Mouse (Mus musculus) hindbrain, embryonic 15.5 days (tissue): ENCODE results near the gene Helb. TPM values are rescaled to one million over a fixed set of nuclear protein-coding genes. Genes with fewer than 3 reads are reported as not detected.

Source experiments
- ATAC-seq: fragments of 200-750 bp; cut with Nextera tagmentation; 2 replicates; pipeline ENCODE4 v1.8.0; 2017; ENCODE audit warnings: low read depth, moderate number of reproducible peaks, moderate TSS enrichment; ENCODE audit not compliant: low FRiP score
- H3K27ac ChIP-seq: fragments of 300-500 bp; sonication (generic); replicated peaks from 2 replicates; pipeline ENCODE4 v1.5.1; 2015; ENCODE audit warnings: mild to moderate bottlenecking, inconsistent platforms
- H3K27me3 ChIP-seq: fragments of 300-500 bp; sonication (generic); 2 replicates; pipeline ENCODE4 v1.6.1; 2015; ENCODE audit warnings: control low read depth, inconsistent platforms
- H3K36me3 ChIP-seq: fragments of 300-500 bp; sonication (generic); 2 replicates; pipeline ENCODE4 v1.6.1; 2015; ENCODE audit warnings: control low read depth, inconsistent platforms
- H3K4me1 ChIP-seq: fragments of 300-500 bp; sonication (generic); replicated peaks from 2 replicates; pipeline ENCODE4 v1.6.1; 2015; ENCODE audit warnings: control low read depth, inconsistent platforms
- H3K4me2 ChIP-seq: fragments of 300-500 bp; sonication (generic); 2 replicates; pipeline ENCODE4 v1.6.1; 2015; ENCODE audit warnings: moderate library complexity, mild to moderate bottlenecking, inconsistent platforms
- H3K4me3 ChIP-seq: fragments of 300-500 bp; sonication (generic); 2 replicates; pipeline ENCODE4 v1.5.1; 2015; ENCODE audit warnings: mild to moderate bottlenecking, inconsistent platforms
- H3K9ac ChIP-seq: fragments of 300-500 bp; sonication (generic); 2 replicates; pipeline ENCODE4 v1.6.1; 2015; ENCODE audit warnings: inconsistent platforms
- H3K9me3 ChIP-seq: fragments of 300-500 bp; sonication (generic); 2 replicates; pipeline ENCODE4 v1.6.1; 2016; ENCODE audit warnings: control low read depth, inconsistent platforms
- WGBS: fragments of 180-500 bp; shearing (Covaris S2); methylation state at CpG from one replicate; pipeline ENCODE4 v1.1.7; 2015; 5-methylcytosine and 5-hydroxymethylcytosine counted together
- polyA plus RNA-seq: library from polyadenylated mRNA; unstranded; fragments of >200 nt; fragmentation: Nextera tagmentation; extraction: Ambion mirVana; gene quantifications from 2 replicates; pipeline ENCODE4 v1.2.1, GENCODE M21; 2015

Helb gene
- polyA plus RNA-seq, 1 experiment from 2014 or later: 2.6 TPM

- Histone ChIP-seq H3K36me3 (no peaks in the 10 kb centered on the region), H3K4me2 (no peak overlapping the region), H3K4me3 (no peak overlapping the region), H3K27me3 (no peaks in the 10 kb centered on the region), H3K9me3 (no peaks in the 10 kb centered on the region), H3K9ac (no peak overlapping the region), H3K4me1 (no peaks in the 10 kb centered on the region; the same call in 1 of the 2 replicates), H3K27ac (no peak overlapping the region)
- ATAC-seq: no peak
- WGBS: 81% methylated on average over 10 of the region's 10 CpGs
Measured at GRCm38 (mm10) chr10:120066319-120066718, 46.5 kb downstream of the Helb start.

- no peak for ATAC-seq
- no peaks in the 10 kb centered on the region for H3K36me3 ChIP-seq
- no peaks in the 10 kb centered on the region for H3K9me3 ChIP-seq
- no peaks in the 10 kb centered on the region for H3K27me3 ChIP-seq
- H3K27ac ChIP-seq: no peak overlapping the region
- no peaks in the 10 kb centered on the region; the same call in 1 of the 2 replicates for H3K4me1 ChIP-seq
- 31% methylated on average over 5 of the region's 5 CpGs for WGBS
- H3K9ac ChIP-seq: no peak overlapping the region
- H3K4me3 ChIP-seq: no peak overlapping the region
- no peak overlapping the region for H3K4me2 ChIP-seq
Measured at GRCm38 (mm10) chr10:120064424-120064823, 48.4 kb downstream of the Helb start.

GRCm38 (mm10) chr10:120061238-120062130 is 51.3 kb downstream of the Helb start:
- Histone ChIP-seq H3K27me3 (no peaks in the 10 kb centered on the region), H3K4me3 (no peak overlapping the region), H3K4me1 (no peaks in the 10 kb centered on the region; the same call in 1 of the 2 replicates), H3K4me2 (no peak overlapping the region), H3K36me3 (no peaks in the 10 kb centered on the region), H3K27ac (no peak overlapping the region), H3K9ac (no peak overlapping the region), H3K9me3 (no peaks in the 10 kb centered on the region)
- 80% methylated on average over 24 of the region's 24 CpGs for WGBS
- ATAC-seq: no peak

GRCm38 (mm10) chr10:120060579-120061237 is 52.1 kb downstream of the Helb start:
- ATAC-seq: no peak
- 73% methylated on average over 10 of the region's 10 CpGs for WGBS
- no peak overlapping the region for H3K9ac ChIP-seq
- no peak overlapping the region for H3K27ac ChIP-seq
- no peak overlapping the region for H3K4me2 ChIP-seq
- peaks cover 3% of the 10 kb centered on the region; the same call in 1 of the 2 replicates for H3K36me3 ChIP-seq
- no peaks in the 10 kb centered on the region; the same call in 1 of the 2 replicates for H3K4me1 ChIP-seq
- no peaks in the 10 kb centered on the region for H3K27me3 ChIP-seq
- H3K9me3 ChIP-seq: no peaks in the 10 kb centered on the region
- H3K4me3 ChIP-seq: no peak overlapping the region

- Histone ChIP-seq H3K9ac (no peak overlapping the region), H3K36me3 (peaks cover 8% of the 10 kb centered on the region; the same call in 1 of the 2 replicates), H3K4me1 (no peaks in the 10 kb centered on the region), H3K4me2 (no peak overlapping the region), H3K27me3 (no peaks in the 10 kb centered on the region), H3K4me3 (no peak overlapping the region), H3K9me3 (no peaks in the 10 kb centered on the region), H3K27ac (no peak overlapping the region)
- 38% methylated on average over 2 of the region's 2 CpGs for WGBS
- no peak for ATAC-seq
Measured at GRCm38 (mm10) chr10:120044714-120045234, 68.0 kb downstream of the Helb start.

- no peak overlapping the region for H3K9ac ChIP-seq
- 56% methylated on average over 6 of the region's 6 CpGs for WGBS
- H3K9me3 ChIP-seq: no peaks in the 10 kb centered on the region
- no peak overlapping the region for H3K27ac ChIP-seq
- peaks cover 3% of the 10 kb centered on the region; the same call in 1 of the 2 replicates for H3K36me3 ChIP-seq
- no peak overlapping the region for H3K4me2 ChIP-seq
- H3K4me3 ChIP-seq: no peak overlapping the region
- no peak for ATAC-seq
- H3K27me3 ChIP-seq: no peaks in the 10 kb centered on the region
- H3K4me1 ChIP-seq: no peaks in the 10 kb centered on the region
Measured at GRCm38 (mm10) chr10:120044237-120044636, 68.5 kb downstream of the Helb start.

- Histone ChIP-seq H3K4me3 (no peak overlapping the region), H3K4me1 (peaks cover 26% of the 10 kb centered on the region), H3K9me3 (no peaks in the 10 kb centered on the region), H3K27ac (no peak overlapping the region), H3K4me2 (no peak overlapping the region), H3K9ac (no peak overlapping the region), H3K36me3 (peaks cover 3% of the 10 kb centered on the region; the same call in 1 of the 2 replicates), H3K27me3 (no peaks in the 10 kb centered on the region)
- 84% methylated on average over 5 of the region's 5 CpGs for WGBS
- ATAC-seq: no peak
Measured at GRCm38 (mm10) chr10:120038194-120038593, 74.6 kb downstream of the Helb start.

- ATAC-seq: peak; percentile 54; the same call in 1 of the 2 replicates
- H3K9ac ChIP-seq: no peak overlapping the region
- H3K27ac ChIP-seq: no peak overlapping the region; the same call in 1 of the 2 replicates
- no peak overlapping the region for H3K4me3 ChIP-seq
- peak overlapping the region; percentile 29 for H3K4me2 ChIP-seq
- no peaks in the 10 kb centered on the region for H3K27me3 ChIP-seq
- H3K4me1 ChIP-seq: peaks cover 26% of the 10 kb centered on the region
- 29% methylated on average over 6 of the region's 6 CpGs for WGBS
- no peaks in the 10 kb centered on the region for H3K9me3 ChIP-seq
- H3K36me3 ChIP-seq: peaks cover 3% of the 10 kb centered on the region; the same call in 1 of the 2 replicates
Measured at GRCm38 (mm10) chr10:120035824-120036223, 77.0 kb downstream of the Helb start.

GRCm38 (mm10) chr10:120035211-120035733 is 77.5 kb downstream of the Helb start:
- WGBS: 41% methylated on average over 15 of the region's 15 CpGs
- no peak overlapping the region; the same call in 1 of the 2 replicates for H3K27ac ChIP-seq
- ATAC-seq: 0 out of 2 replicates have a peak, but pooled peaks have one; percentile 15
- peak overlapping the region; percentile 29 for H3K4me2 ChIP-seq
- no peaks in the 10 kb centered on the region for H3K9me3 ChIP-seq
- peaks cover 26% of the 10 kb centered on the region for H3K4me1 ChIP-seq
- H3K9ac ChIP-seq: no peak overlapping the region
- H3K27me3 ChIP-seq: no peaks in the 10 kb centered on the region
- peaks cover 3% of the 10 kb centered on the region; the same call in 1 of the 2 replicates for H3K36me3 ChIP-seq
- no peak overlapping the region for H3K4me3 ChIP-seq

GRCm38 (mm10) chr10:120033866-120034265 is 78.9 kb downstream of the Helb start:
- Histone ChIP-seq H3K27ac (no peak overlapping the region), H3K9ac (no peak overlapping the region), H3K4me1 (peaks cover 26% of the 10 kb centered on the region), H3K36me3 (0 out of 2 replicates have a peak, but pooled peaks cover 2% of the 10 kb centered on the region), H3K4me3 (no peak overlapping the region), H3K4me2 (no peak overlapping the region), H3K27me3 (no peaks in the 10 kb centered on the region), H3K9me3 (no peaks in the 10 kb centered on the region)
- ATAC-seq: no peak
- 60% methylated on average over 9 of the region's 9 CpGs for WGBS
